Mouse (Mus musculus): ENCODE measurements around the gene 5730596B20Rik.

GRCm38 (mm10) chr6:52196811-52197210, 19.5 kb downstream of the 5730596B20Rik start:
- no peak for TF ChIP-seq CTCF (IDR thresholded peaks at IDR 0.05)
- no peak for TF ChIP-seq EP300 (IDR thresholded peaks at IDR 0.05)
